In genomic region chr12:86801148-86802004, GRCm38 (mm10) we compare ENCODE assay signal across 8 mouse cellular contexts.
DNase-seq lines count a peak whose midpoint lies in the region; ATAC-seq and TF ChIP-seq lines count a peak whose summit lies in the region.

No protein-coding gene starts in this region.

- H3K4me2 ChIP-seq in forebrain, postnatal 0 days (ENCODE audit: low read depth): peak overlapping the region; percentile 34
- peak overlapping the region; percentile 59 for H3K4me2 ChIP-seq in liver, embryonic 16.5 days (ENCODE audit: low read depth, low read length)
- H3K4me2 ChIP-seq in neural tube, embryonic 13.5 days: peak overlapping the region; percentile 44

- H3K27ac ChIP-seq in MEL (ENCODE audit: control insufficient read depth, low read depth, low read length): peak overlapping the region; percentile 92
- peak overlapping the region; percentile 95 for H3K27ac ChIP-seq in forebrain, postnatal 0 days (ENCODE audit: low read depth, low read length)
- H3K27ac ChIP-seq in liver, embryonic 16.5 days (ENCODE audit: low read length): peak overlapping the region; percentile 86
- H3K27ac ChIP-seq in neural tube, embryonic 13.5 days (replicated peaks): peak overlapping the region; percentile 99

- no peaks in the 10 kb centered on the region for H3K27me3 ChIP-seq in MEL (ENCODE audit: control insufficient read depth in 1 of 2, insufficient read depth in 2 of 2, low read length in 2 of 2)
- H3K27me3 ChIP-seq in forebrain, postnatal 0 days (ENCODE audit: insufficient read depth, low read length): no peaks in the 10 kb centered on the region
- H3K27me3 ChIP-seq in liver, embryonic 16.5 days (ENCODE audit: control insufficient read depth, insufficient read depth, low read depth, low read length): peaks cover 5% of the 10 kb centered on the region
- no peaks in the 10 kb centered on the region for H3K27me3 ChIP-seq in neural tube, embryonic 13.5 days

- WGBS in forebrain, postnatal 0 days: under 1% methylated on average over 23 of the region's 23 CpGs
- WGBS in liver, embryonic 16.5 days (ENCODE audit: insufficient replicate concordance): 8% methylated on average over 23 of the region's 23 CpGs
- 2% methylated on average over 23 of the region's 23 CpGs for WGBS in neural tube, embryonic 13.5 days

- 0 out of 4 replicates have a peak, but pooled peaks of 1 of the 2 experiments have one; percentile 1 for TF ChIP-seq POLR2A in MEL (IDR thresholded peaks at IDR 0.05; ENCODE audit: control insufficient read depth in 1 of 2, insufficient read depth in 1 of 2, low read depth in 1 of 2, low read length in 2 of 2, poor library complexity in 1 of 2)

- no peaks in the 10 kb centered on the region for H3K79me2 ChIP-seq in MEL (ENCODE audit: control insufficient read depth, insufficient read depth, low read length, poor library complexity)

- peaks cover 0 to 8% of the 10 kb centered on the region in 2 experiments; a peak in 2 of 4 replicates for H3K36me3 ChIP-seq in MEL (ENCODE audit: control insufficient read depth in 1 of 2, insufficient read depth in 2 of 2, low read length in 2 of 2)
- H3K36me3 ChIP-seq in forebrain, postnatal 0 days (ENCODE audit: insufficient read depth): no peaks in the 10 kb centered on the region
- H3K36me3 ChIP-seq in liver, embryonic 16.5 days (ENCODE audit: control insufficient read depth, insufficient read depth): no peaks in the 10 kb centered on the region
- H3K36me3 ChIP-seq in neural tube, embryonic 13.5 days: no peaks in the 10 kb centered on the region

- DNase-seq in MEL (ENCODE audit: low read depth, low spot score): peak; percentile 59
- peak; percentile 99 for DNase-seq in cerebellum, adult 9-10 months
- peak; percentile 92 for DNase-seq in forebrain, postnatal 0 days
- peak; percentile 96 for DNase-seq in heart, postnatal 25 days (ENCODE audit: low spot score)
- peak; percentile 90 to 97 for DNase-seq in layer of hippocampus, adult 18-20 months (ENCODE audit: low spot score in 2 of 2)
- DNase-seq in thymus, postnatal 14 days: peak; percentile 65

- TF ChIP-seq RAD21 in MEL (IDR thresholded peaks at IDR 0.05; ENCODE audit: low read depth, low read length): no peak

- TF ChIP-seq CTCF in MEL (IDR thresholded peaks at IDR 0.05 in 2 of 3, conservative IDR thresholded peaks at IDR 0.05 in 1 of 3; ENCODE audit: control insufficient read depth in 1 of 3, insufficient read depth in 1 of 3, low read depth in 2 of 3, low read length in 3 of 3, poor library complexity in 1 of 3, severe bottlenecking in 1 of 3): no peak
- no peak for TF ChIP-seq CTCF in forebrain, postnatal 0 days (IDR thresholded peaks at IDR 0.05; ENCODE audit: low read depth)

- peak overlapping the region; percentile 62 for H3K9ac ChIP-seq in MEL (ENCODE audit: control insufficient read depth, low read depth, low read length, poor library complexity, severe bottlenecking)
- H3K9ac ChIP-seq in forebrain, postnatal 0 days: peak overlapping the region; percentile 46
- peak overlapping the region; percentile 32 for H3K9ac ChIP-seq in liver, embryonic 16.5 days (ENCODE audit: low read depth, low read length)
- peak overlapping the region; percentile 65 for H3K9ac ChIP-seq in neural tube, embryonic 13.5 days

- intact Hi-C loops in heart, postnatal 25 days (cut with DNase I): loop anchor here (2.0 kb wide), 3 partner anchors 17 to 31 kb away; no protein-coding TSS in a partner anchor

- peak; percentile 72 for ATAC-seq in forebrain, postnatal 0 days
- ATAC-seq in liver, embryonic 16.5 days (ENCODE audit: low read depth): peak; percentile 67
- peak; percentile 66 for ATAC-seq in neural tube, embryonic 13.5 days (ENCODE audit: low read depth)

- peak overlapping the region; percentile 58 to 85 for H3K4me3 ChIP-seq in MEL (ENCODE audit: control insufficient read depth in 1 of 2, insufficient read depth in 1 of 2, low read depth in 2 of 2, low read length in 2 of 2)
- no peak overlapping the region for H3K4me3 ChIP-seq in forebrain, postnatal 0 days (ENCODE audit: low read depth, low read length)
- H3K4me3 ChIP-seq in liver, embryonic 16.5 days (ENCODE audit: low read depth, low read length): peak overlapping the region; percentile 31
- H3K4me3 ChIP-seq in neural tube, embryonic 13.5 days: no peak overlapping the region

- H3K9me3 ChIP-seq in MEL (replicated peaks; ENCODE audit: insufficient read depth, low read length): no peaks in the 10 kb centered on the region
- H3K9me3 ChIP-seq in forebrain, postnatal 0 days (ENCODE audit: low read length): no peaks in the 10 kb centered on the region
- H3K9me3 ChIP-seq in liver, embryonic 16.5 days (replicated peaks; ENCODE audit: control insufficient read depth, low read length): no peaks in the 10 kb centered on the region
- no peaks in the 10 kb centered on the region for H3K9me3 ChIP-seq in neural tube, embryonic 13.5 days

- peaks cover 5 to 25% of the 10 kb centered on the region in 2 experiments; a peak in 3 of 4 replicates for H3K4me1 ChIP-seq in MEL (ENCODE audit: control insufficient read depth in 1 of 2, insufficient read depth in 2 of 2, low read length in 2 of 2)
- peaks cover 65% of the 10 kb centered on the region for H3K4me1 ChIP-seq in forebrain, postnatal 0 days (ENCODE audit: insufficient read depth)
- peaks cover 31% of the 10 kb centered on the region for H3K4me1 ChIP-seq in liver, embryonic 16.5 days (ENCODE audit: control insufficient read depth, low read depth, low read length)
- peaks cover 80% of the 10 kb centered on the region for H3K4me1 ChIP-seq in neural tube, embryonic 13.5 days (replicated peaks)

- no peak for TF ChIP-seq EP300 in MEL (IDR thresholded peaks at IDR 0.05; ENCODE audit: low read depth in 1 of 2, low read length in 2 of 2)

TF ChIP-seq in MEL, 35 proteins besides CTCF, POLR2A, EP300 and RAD21:
- TF ChIP-seq MYC (IDR thresholded peaks at IDR 0.05; ENCODE audit: low read depth, low read length): peak; percentile 25
- 0 out of 2 replicates have a peak, but pooled peaks have one; percentile 40 for TF ChIP-seq MAZ (IDR thresholded peaks at IDR 0.05; ENCODE audit: low read depth, low read length)
- TF ChIP-seq MXI1 (IDR thresholded peaks at IDR 0.05; ENCODE audit: low read depth, low read length): peak; percentile 53; the same call in 1 of the 2 replicates
- no peak for TF ChIP-seq ZKSCAN1 (IDR thresholded peaks at IDR 0.05; ENCODE audit: low read depth, low read length)
- TF ChIP-seq NELFE (IDR thresholded peaks at IDR 0.05; ENCODE audit: low read depth, low read length): peak; percentile 5; the same call in 1 of the 2 replicates
- TF ChIP-seq TCF12 (IDR thresholded peaks at IDR 0.05; ENCODE audit: low read depth, low read length): no peak
- TF ChIP-seq GABPA (IDR thresholded peaks at IDR 0.05; ENCODE audit: low read depth, low read length): peak; percentile 57; the same call in 1 of the 2 replicates
TF ChIP-seq in MEL: peak in this region for 5.

Comparison
In these comparisons a context has a peak if more than half of its experiments do, and no peak if none do; other contexts are left out.
1. H3K4me3 ChIP-seq: peak in MEL (2 of 2) and liver, embryonic 16.5 days (single experiment); none in forebrain, postnatal 0 days (single experiment) and neural tube, embryonic 13.5 days (single experiment).
2. Peak in every context shown above with its lines, with median percentiles within 50 percentile points of each other: DNase-seq, H3K27ac ChIP-seq, H3K9ac ChIP-seq, ATAC-seq and H3K4me2 ChIP-seq.